Mouse (Mus musculus): ENCODE measurements around the gene Trmt10b. TPM values are rescaled to one million over a fixed set of nuclear protein-coding genes. Genes with fewer than 3 reads are reported as not detected.

The Trmt10b gene
- polyA plus RNA-seq (2012; rRNA removed) = 0.19 and 0.38 TPM in 2 replicates

DNA sequence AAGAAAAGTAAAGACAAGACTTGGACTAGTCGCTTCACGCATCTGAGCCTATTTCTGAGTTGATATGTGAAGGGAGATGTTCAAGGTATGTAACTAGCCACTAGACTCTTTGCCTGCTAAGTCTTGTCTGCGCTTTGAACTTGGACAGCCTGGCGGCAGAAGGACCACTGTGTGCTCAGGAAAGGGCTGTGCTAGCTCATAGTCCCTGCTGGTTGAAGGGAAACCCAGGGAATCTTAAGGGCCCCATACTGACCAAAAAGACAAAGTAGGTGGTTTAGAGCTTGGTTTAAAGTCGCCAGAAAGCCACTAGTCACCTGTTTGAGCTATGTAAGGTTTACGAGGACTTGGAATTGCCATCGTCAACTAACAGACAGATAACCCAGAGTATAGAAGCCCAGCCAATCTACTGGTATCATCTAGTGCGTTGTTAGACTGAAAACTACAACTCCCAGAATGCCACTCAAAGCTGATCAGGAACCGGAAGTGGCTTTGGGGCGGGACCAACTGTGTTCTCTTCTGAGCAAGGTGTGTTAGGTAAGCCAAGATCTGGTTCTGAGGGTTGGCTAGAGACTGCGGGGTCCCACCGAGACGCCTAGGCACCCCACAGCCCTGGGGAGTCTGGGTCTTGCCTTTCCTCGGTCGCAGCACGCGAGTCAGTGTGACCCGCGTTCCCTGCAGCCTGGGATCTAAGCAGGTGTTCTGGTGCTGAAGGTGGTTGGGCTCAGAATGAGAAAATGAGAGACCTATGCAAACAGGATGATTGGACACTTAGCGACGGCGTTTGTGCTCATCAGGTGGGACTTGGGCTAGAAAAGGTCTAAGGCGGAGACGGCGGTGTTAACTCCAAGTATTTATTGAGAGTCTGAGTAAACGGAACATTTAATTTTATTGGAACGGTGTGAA is at the start of gene Trmt10b:
Gene Trmt10b (plus strand): TSS at position 466 of the 903 bp plus-strand sequence.

DNA sequence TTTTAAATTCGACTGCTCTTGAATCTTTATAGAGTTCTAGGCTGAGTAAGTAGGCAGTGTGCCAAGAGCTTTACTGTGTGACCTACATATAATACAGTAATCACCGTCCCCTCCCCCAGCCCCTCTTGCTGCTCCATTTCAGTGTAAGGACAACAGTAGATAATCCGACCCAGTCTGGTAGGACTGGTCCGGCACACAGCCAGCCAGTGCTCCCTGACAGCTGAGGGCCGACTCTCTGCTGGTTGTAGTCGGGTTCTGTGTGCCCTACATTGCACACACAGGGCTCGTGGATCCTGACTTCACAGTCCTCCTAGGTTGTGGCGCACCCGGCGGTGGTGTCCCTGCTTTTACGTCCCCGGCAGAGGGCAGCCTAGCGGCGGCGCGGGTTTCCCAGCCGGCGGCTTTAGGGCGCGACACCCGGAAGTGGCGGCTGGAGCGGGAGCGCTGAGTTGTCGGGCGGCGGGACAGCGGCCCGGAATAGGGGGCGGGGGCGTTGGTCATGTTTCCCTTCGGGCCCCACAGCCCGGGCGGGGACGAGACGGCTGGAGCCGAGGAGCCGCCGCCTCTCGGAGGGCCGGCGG is 44.8 kb downstream of the Trmt10b start, which contains the start of gene Dcaf10:
Gene Dcaf10 (plus strand): TSS at position 433 of the 581 bp plus-strand sequence.

DNA sequence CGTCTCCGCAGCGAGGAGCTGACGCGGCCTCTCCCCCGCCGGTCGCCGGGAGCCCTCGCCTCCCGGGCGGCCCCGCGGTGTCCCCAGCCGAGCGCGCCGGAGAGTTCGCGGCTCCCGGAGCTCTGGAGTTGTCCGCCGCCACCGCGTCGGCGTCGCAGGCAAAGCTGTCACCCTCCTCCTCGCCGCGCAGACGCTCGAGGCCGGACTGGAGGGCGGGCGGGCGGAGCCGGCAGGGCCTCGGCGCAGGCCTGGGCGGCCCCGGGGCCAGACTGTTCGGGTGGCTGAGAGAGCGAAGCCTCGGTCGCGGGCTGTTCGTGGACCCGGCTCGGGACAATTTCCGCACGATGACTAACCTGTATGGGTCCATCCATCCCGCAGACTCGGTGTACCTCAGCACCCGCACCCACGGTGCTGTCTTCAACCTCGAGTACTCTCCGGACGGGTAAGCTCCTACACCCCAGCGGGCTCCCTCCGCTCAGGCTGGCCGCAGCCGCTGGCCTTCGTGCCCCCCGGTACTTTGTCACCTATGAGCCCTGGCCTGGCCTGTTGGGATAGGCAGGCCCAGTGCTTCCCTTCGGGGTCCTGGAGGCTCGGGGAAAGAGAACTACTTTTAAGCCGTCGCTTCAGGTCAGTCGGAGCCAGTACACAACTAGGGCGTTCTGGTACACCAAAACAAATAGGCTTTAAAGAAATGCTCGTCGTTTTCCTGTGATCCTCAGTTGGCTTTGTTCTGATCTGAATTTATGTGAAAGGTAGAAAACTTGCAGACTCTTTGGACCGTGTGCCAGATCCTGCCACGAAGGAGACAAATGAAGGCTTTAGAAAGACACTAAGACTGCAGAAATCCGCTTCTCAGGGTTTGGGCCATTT is 45.6 kb downstream of the Trmt10b start, which contains the start of gene Exosc3:
Gene Exosc3 (minus strand): TSS at position 447 of the 870 bp plus-strand sequence.

Other genes starting within 250 kb of the Trmt10b start
- gene Fbxo10, start 212.5 kb upstream of the Trmt10b start, polyA plus RNA-seq (2012; rRNA removed) = 3.8 and 4.2 TPM in 2 replicates
- gene Tomm5, start 189.0 kb upstream of the Trmt10b start, polyA plus RNA-seq (2012; rRNA removed) = 28.7 and 32.5 TPM in 2 replicates
- 1.2 and 1.3 TPM in 2 replicates for gene Frmpd1, start 112.3 kb upstream of the Trmt10b start, polyA plus RNA-seq (2012; rRNA removed)
- 15.6 and 20.0 TPM in 2 replicates for gene Dcaf10, start 45.0 kb downstream of the Trmt10b start, polyA plus RNA-seq (2012; rRNA removed)
- 6.8 and 11.9 TPM in 2 replicates for gene Exosc3, start 45.6 kb downstream of the Trmt10b start, polyA plus RNA-seq (2012; rRNA removed)
- 24.9 and 27.0 TPM in 2 replicates for gene Slc25a51, start 111.6 kb downstream of the Trmt10b start, polyA plus RNA-seq (2012; rRNA removed)
- gene Shb, start 235.3 kb downstream of the Trmt10b start, polyA plus RNA-seq (2012; rRNA removed) = 20.6 and 35.4 TPM in 2 replicates